Mouse (Mus musculus): ENCODE measurements around the gene Lsmem1.

Lsmem1 gene

DNA sequence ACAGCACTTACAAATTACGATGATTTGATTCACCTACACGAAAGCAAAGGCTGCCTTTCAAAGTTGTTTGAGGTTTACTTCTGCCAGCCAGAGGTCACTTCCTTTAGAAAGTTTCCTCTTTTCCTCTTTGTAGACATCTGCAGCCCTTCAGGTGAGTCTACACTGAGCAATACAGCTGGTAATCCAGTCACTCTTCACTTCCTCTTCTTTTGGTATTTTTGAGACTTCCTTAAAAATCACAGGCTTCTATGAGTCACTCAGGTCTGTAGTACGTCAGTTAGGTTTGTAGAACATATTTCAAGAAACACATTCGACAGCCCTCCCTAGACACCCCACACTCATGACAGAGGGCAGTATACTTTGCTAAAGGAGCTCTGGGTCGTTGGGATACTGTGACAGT, 58.6 kb downstream of the Lsmem1 start:
- no peak for DNase-seq (ENCODE audit: low spot score in 2 of 2)

DNA sequence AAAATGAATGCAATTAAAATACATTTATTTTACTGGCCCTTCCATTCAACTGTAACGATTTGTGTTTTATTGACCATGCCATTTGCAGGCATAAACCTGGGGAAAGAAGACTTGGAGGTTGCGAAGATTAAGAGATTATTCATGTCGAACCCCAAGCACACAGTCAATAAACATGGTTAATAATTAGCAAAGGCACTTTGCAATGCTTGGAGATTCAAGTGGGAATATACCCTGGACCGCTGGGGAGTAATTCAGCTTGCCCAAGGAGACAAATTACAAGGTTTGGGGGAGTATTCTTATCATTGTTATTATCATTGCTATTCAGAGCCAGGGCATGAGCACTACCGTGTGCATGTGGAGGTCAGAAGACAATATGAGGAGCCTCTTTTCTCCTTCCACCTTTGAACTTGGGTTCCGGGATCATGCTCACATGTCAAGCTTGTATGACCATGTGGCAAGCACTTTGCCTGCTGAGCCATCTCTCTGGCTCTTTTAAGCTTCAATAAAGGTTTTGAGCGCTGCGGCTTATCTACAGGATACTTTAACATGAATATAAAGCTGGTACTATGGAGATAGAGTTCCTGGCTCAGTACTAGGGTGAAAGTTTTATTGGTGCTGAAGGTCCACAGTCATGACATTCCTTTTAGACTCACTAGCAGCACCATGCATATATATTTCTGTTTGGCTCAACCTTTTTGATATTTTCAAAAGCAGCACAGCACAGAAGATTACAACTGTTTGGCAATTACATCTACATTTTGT, 59.6 kb downstream of the Lsmem1 start:
- no peak for DNase-seq (ENCODE audit: low spot score in 2 of 2)

DNA sequence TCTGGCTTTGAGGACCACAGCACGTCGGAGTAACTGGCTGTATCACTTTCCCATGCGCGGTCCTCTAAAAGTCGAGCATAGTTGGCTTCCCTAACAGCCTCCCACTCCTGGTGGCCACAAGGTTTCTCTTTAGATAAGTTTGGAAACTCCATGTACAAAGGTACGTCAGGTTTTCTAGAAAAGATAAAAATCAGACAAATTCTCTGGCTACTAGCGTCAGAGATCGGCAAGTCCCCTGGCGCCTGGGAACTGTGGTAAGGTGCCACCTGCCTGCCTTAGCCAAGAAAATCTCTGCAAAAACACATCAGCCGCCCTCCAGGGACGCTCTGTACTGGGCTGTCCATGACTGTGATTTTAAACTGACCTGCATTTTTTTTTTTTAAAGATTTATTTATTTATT, 64.8 kb downstream of the Lsmem1 start:
- no peak for DNase-seq (ENCODE audit: low spot score in 2 of 2)

DNA sequence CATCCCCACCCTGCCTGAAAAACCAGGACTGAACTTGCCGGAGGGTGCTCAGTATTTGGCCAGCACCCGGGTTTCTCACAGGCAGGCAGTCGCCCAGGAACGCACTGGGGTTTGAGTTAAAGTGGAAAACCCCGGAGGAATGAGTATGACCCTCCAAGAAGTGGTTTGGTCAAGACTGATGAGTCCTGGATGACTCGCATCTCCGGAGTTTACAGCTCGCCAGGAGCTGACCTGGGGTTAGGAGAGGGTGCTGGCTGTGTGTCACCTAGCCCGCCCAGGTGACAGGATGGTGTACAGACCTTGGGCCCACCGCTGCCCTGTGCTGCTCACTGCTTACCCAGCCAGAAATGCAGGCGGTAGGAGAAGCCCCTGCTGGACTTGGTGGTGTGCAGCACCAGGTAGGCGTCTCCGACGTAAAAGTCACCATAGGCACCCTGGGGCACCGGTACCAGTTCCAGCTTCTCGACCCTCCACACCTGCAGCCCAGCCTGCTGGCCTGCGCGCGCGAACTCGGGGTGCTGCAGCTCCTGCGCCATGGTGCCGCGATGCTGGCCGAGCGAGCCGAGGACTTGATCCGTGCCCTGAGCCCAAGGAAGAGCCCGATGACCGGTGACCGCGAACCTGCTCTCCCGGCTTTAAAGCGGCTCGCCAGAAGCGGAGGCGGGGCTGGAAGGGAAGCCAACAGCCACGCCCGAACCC, 65.6 kb downstream of the Lsmem1 start, which contains the start of gene Scin:
Scin (minus strand) TSS at position 656 of the 699 bp plus-strand sequence.
- no peak for DNase-seq (ENCODE audit: low spot score in 2 of 2)

DNA sequence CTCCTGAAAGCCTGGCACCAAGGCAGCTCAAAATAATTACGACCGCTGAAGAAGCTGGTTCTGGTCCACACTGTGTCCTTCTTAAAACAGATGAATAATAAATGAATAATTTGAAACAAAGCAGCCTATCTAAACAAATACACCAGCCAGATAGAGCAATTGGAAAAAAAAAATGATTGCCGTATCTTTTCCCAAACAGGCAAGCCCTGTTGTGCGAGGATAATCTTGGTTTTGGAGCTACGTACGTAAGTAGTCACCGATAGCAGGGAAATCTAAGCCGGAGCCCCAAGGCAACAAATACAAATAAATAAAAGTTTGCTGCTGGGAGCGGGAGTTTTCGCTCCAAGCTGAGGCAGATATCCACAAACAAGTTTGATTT, 66.1 kb downstream of the Lsmem1 start:
- DNase-seq (ENCODE audit: low spot score in 2 of 2) = no peak
